Mouse (Mus musculus): ENCODE data around the gene Efcab7. TPM values are rescaled to one million over a fixed set of nuclear protein-coding genes. Genes with fewer than 3 reads are reported as not detected.
A peak's percentile ranks its signal among the peaks of the same experiment; 100 is the strongest.

Gene Efcab7
- polyA plus RNA-seq, 1 experiment = 3.6 TPM

- H3K27ac ChIP-seq (ENCODE audit: insufficient read depth, low read depth, low read length) = no peak overlapping the region
- TF ChIP-seq CTCF (IDR thresholded peaks at IDR 0.05; ENCODE audit: low read depth, low read length) = no peak
- no peak for TF ChIP-seq POLR2A (IDR thresholded peaks at IDR 0.05; ENCODE audit: borderline replicate concordance, low read depth, low read length)
- H3K4me1 ChIP-seq (ENCODE audit: control insufficient read depth, insufficient read depth, low read length) = peaks cover 28% of the 10 kb centered on the region
- H3K4me3 ChIP-seq (ENCODE audit: insufficient read depth, low read length) = no peak overlapping the region
These were observed 112.8 kb downstream of the Efcab7 start for GRCm38 (mm10) chr4:99941655-99942414.

GRCm38 (mm10) chr4:99944606-99945005 is 115.6 kb downstream of the Efcab7 start:
- no peak overlapping the region for H3K4me3 ChIP-seq (ENCODE audit: insufficient read depth, low read length)
- TF ChIP-seq CTCF (IDR thresholded peaks at IDR 0.05; ENCODE audit: low read depth, low read length) = no peak
- no peak for TF ChIP-seq POLR2A (IDR thresholded peaks at IDR 0.05; ENCODE audit: borderline replicate concordance, low read depth, low read length)
- H3K4me1 ChIP-seq (ENCODE audit: control insufficient read depth, insufficient read depth, low read length) = peaks cover 17% of the 10 kb centered on the region
- no peak overlapping the region for H3K27ac ChIP-seq (ENCODE audit: insufficient read depth, low read depth, low read length)

- TF ChIP-seq CTCF (IDR thresholded peaks at IDR 0.05; ENCODE audit: low read depth, low read length) (no peak), POLR2A (IDR thresholded peaks at IDR 0.05; ENCODE audit: borderline replicate concordance, low read depth, low read length) (no peak)
- Histone ChIP-seq H3K4me1 (ENCODE audit: control insufficient read depth, insufficient read depth, low read length) (peaks cover 14% of the 10 kb centered on the region), H3K4me3 (ENCODE audit: insufficient read depth, low read length) (no peak overlapping the region), H3K27ac (ENCODE audit: insufficient read depth, low read depth, low read length) (no peak overlapping the region)
These were observed 116.0 kb downstream of the Efcab7 start for GRCm38 (mm10) chr4:99945011-99945410.

GRCm38 (mm10) chr4:99946516-99946915 is 117.5 kb downstream of the Efcab7 start:
- Histone ChIP-seq H3K4me3 (ENCODE audit: insufficient read depth, low read length) (no peak overlapping the region), H3K4me1 (ENCODE audit: control insufficient read depth, insufficient read depth, low read length) (peaks cover 8% of the 10 kb centered on the region), H3K27ac (ENCODE audit: insufficient read depth, low read depth, low read length) (peak overlapping the region; percentile 40; the same call in 1 of the 2 replicates)
- TF ChIP-seq CTCF (IDR thresholded peaks at IDR 0.05; ENCODE audit: low read depth, low read length) (no peak), POLR2A (IDR thresholded peaks at IDR 0.05; ENCODE audit: borderline replicate concordance, low read depth, low read length) (no peak)

GRCm38 (mm10) chr4:99947192-99947591 is 118.2 kb downstream of the Efcab7 start:
- TF ChIP-seq CTCF (IDR thresholded peaks at IDR 0.05; ENCODE audit: low read depth, low read length) (no peak), POLR2A (IDR thresholded peaks at IDR 0.05; ENCODE audit: borderline replicate concordance, low read depth, low read length) (no peak)
- H3K4me1 ChIP-seq (ENCODE audit: control insufficient read depth, insufficient read depth, low read length) = peaks cover 8% of the 10 kb centered on the region
- peak overlapping the region; percentile 40; the same call in 1 of the 2 replicates for H3K27ac ChIP-seq (ENCODE audit: insufficient read depth, low read depth, low read length)
- no peak overlapping the region for H3K4me3 ChIP-seq (ENCODE audit: insufficient read depth, low read length)

- Histone ChIP-seq H3K4me3 (ENCODE audit: insufficient read depth, low read length) (no peak overlapping the region), H3K27ac (ENCODE audit: insufficient read depth, low read depth, low read length) (no peak overlapping the region), H3K4me1 (ENCODE audit: control insufficient read depth, insufficient read depth, low read length) (peaks cover 8% of the 10 kb centered on the region)
- TF ChIP-seq CTCF (IDR thresholded peaks at IDR 0.05; ENCODE audit: low read depth, low read length) (no peak), POLR2A (IDR thresholded peaks at IDR 0.05; ENCODE audit: borderline replicate concordance, low read depth, low read length) (no peak)
These were observed 118.9 kb downstream of the Efcab7 start for GRCm38 (mm10) chr4:99947896-99948295.

- H3K27ac ChIP-seq (ENCODE audit: insufficient read depth, low read depth, low read length) = no peak overlapping the region
- no peak for TF ChIP-seq POLR2A (IDR thresholded peaks at IDR 0.05; ENCODE audit: borderline replicate concordance, low read depth, low read length)
- no peak for TF ChIP-seq CTCF (IDR thresholded peaks at IDR 0.05; ENCODE audit: low read depth, low read length)
- no peak overlapping the region for H3K4me3 ChIP-seq (ENCODE audit: insufficient read depth, low read length)
- H3K4me1 ChIP-seq (ENCODE audit: control insufficient read depth, insufficient read depth, low read length) = peaks cover 12% of the 10 kb centered on the region
These were observed 124.9 kb downstream of the Efcab7 start for GRCm38 (mm10) chr4:99953904-99954303.

- H3K27ac ChIP-seq (ENCODE audit: insufficient read depth, low read depth, low read length) = no peak overlapping the region
- TF ChIP-seq CTCF (IDR thresholded peaks at IDR 0.05; ENCODE audit: low read depth, low read length) (no peak), POLR2A (IDR thresholded peaks at IDR 0.05; ENCODE audit: borderline replicate concordance, low read depth, low read length) (no peak)
- peaks cover 13% of the 10 kb centered on the region for H3K4me1 ChIP-seq (ENCODE audit: control insufficient read depth, insufficient read depth, low read length)
- H3K4me3 ChIP-seq (ENCODE audit: insufficient read depth, low read length) = no peak overlapping the region
These were observed 126.4 kb downstream of the Efcab7 start for GRCm38 (mm10) chr4:99955396-99955795.

GRCm38 (mm10) chr4:99957186-99957585 is 128.2 kb downstream of the Efcab7 start:
- TF ChIP-seq POLR2A (IDR thresholded peaks at IDR 0.05; ENCODE audit: borderline replicate concordance, low read depth, low read length) (no peak), CTCF (IDR thresholded peaks at IDR 0.05; ENCODE audit: low read depth, low read length) (no peak)
- peaks cover 13% of the 10 kb centered on the region for H3K4me1 ChIP-seq (ENCODE audit: control insufficient read depth, insufficient read depth, low read length)
- no peak overlapping the region for H3K27ac ChIP-seq (ENCODE audit: insufficient read depth, low read depth, low read length)
- no peak overlapping the region for H3K4me3 ChIP-seq (ENCODE audit: insufficient read depth, low read length)

GRCm38 (mm10) chr4:99958084-99958815 is 129.3 kb downstream of the Efcab7 start:
- H3K27ac ChIP-seq (ENCODE audit: insufficient read depth, low read depth, low read length) = peak overlapping the region; percentile 28; the same call in 1 of the 2 replicates
- TF ChIP-seq POLR2A (IDR thresholded peaks at IDR 0.05; ENCODE audit: borderline replicate concordance, low read depth, low read length) = no peak
- no peak overlapping the region for H3K4me3 ChIP-seq (ENCODE audit: insufficient read depth, low read length)
- peaks cover 13% of the 10 kb centered on the region for H3K4me1 ChIP-seq (ENCODE audit: control insufficient read depth, insufficient read depth, low read length)

All from bone marrow macrophage, adult 2 months (primary cell).